Mouse (Mus musculus): ENCODE results near the gene Prss8. TPM values are rescaled to one million over a fixed set of nuclear protein-coding genes. Genes with fewer than 3 reads are reported as not detected.
"Not testable (repeated sequence)": the region's sequence is repeated elsewhere in the genome, so short reads cannot be mapped to it uniquely, and the experiment has no call there.

The Prss8 gene
- polyA plus RNA-seq, 1 experiment from 2014 or later = 1.9 TPM

DNA sequence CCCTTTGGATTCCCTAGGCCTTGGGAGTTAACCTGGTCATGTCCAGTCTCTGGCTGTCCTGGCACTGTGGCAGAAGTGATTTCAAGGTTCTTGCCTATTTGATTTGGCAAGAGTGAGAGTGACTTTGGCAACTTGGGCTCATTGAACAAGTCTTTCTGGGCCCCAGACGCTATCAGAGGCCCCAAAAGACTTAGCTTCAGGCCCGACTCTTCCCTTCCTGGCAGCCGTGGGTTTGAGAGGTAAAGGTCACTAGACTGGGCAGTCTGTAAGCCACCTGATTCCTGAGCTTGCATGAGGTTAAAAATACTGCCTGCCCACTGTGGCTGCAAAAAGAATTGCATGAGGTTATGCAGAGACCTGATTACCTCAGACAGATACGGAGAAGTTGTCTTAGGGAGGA, 21.2 kb downstream of the Prss8 start:
- Histone ChIP-seq H3K9me3 (replicated peaks) (no peaks in the 10 kb centered on the region), H3K4me1 (replicated peaks) (peaks cover 23% of the 10 kb centered on the region), H3K4me3 (no peak overlapping the region), H3K27ac (no peak overlapping the region), H3K36me3 (peaks cover 40% of the 10 kb centered on the region), H3K4me2 (no peak overlapping the region), H3K9ac (no peak overlapping the region), H3K27me3 (no peaks in the 10 kb centered on the region)
- no peak for ATAC-seq (replicated peaks; ENCODE audit: insufficient number of reproducible peaks, insufficient read depth, low FRiP score, low read depth)
- WGBS = 88% methylated on average over 4 of the region's 4 CpGs

GRCm38 (mm10) chr7:127907939-127908338, 22.0 kb downstream of the Prss8 start:
- no peaks in the 10 kb centered on the region for H3K9me3 ChIP-seq (replicated peaks)
- no peak overlapping the region for H3K9ac ChIP-seq
- H3K4me2 ChIP-seq = no peak overlapping the region
- 94% methylated on average over 12 of the region's 12 CpGs for WGBS
- H3K36me3 ChIP-seq = peaks cover 40% of the 10 kb centered on the region
- H3K4me3 ChIP-seq = no peak overlapping the region
- H3K27me3 ChIP-seq = no peaks in the 10 kb centered on the region
- no peak for ATAC-seq (replicated peaks; ENCODE audit: insufficient number of reproducible peaks, insufficient read depth, low FRiP score, low read depth)
- no peak overlapping the region for H3K27ac ChIP-seq
- H3K4me1 ChIP-seq (replicated peaks) = peaks cover 19% of the 10 kb centered on the region

DNA sequence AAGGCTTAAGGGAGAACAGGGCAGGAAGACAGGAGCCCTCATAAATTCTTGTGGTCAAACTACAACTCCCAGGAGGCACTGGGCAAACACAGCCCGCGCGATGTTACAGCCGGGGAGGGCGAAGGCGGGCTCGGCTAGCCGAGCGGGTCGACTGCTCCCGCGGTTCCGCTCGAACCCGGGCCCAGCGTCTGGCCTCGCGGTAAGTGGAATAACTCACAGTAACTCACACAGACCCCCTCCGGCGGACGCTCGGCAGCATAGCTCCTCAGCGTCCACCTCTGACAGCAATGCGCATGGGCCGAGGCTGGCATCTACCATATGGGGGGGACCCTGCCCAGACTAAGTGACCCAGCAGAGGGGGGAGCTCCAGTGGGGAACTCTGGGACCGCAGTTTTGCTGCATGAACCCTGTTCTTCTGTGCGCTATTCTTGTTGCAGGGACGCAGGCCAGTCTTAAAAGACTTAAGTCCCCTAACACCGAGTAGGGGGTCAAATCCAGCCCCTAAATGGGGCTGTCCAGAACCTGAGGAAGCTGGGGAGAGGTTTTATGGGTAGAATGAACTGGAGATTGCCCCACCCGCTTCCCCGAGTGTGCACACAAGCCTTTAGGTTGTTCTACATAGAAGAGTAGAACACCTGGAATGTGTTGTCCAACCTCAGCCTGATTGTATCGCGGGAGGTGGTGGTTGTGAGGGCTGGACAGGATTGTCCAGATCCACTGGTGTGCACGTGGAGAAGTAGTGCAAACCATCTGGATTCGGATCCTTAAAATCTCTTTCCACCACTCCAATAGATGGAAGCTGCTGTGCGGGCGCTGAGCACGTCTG, 25.7 kb downstream of the Prss8 start, which contains the start of gene Bckdk:
Bckdk (plus strand) TSS at position 112 of the 826 bp plus-strand sequence.
- H3K4me2 ChIP-seq = peak within 1 kb of the TSS; percentile 84
- peak within 1 kb of the TSS; percentile 91 for H3K9ac ChIP-seq
- WGBS = 6% methylated on average over 38 of the region's 38 CpGs
- peak within 1 kb of the TSS; percentile 86 for H3K27ac ChIP-seq
- no peaks in the 10 kb centered on the region for H3K27me3 ChIP-seq
- peaks cover 15% of the 10 kb centered on the region for H3K4me1 ChIP-seq (replicated peaks)
- peaks cover 36% of the 10 kb centered on the region for H3K36me3 ChIP-seq
- no peaks in the 10 kb centered on the region for H3K9me3 ChIP-seq (replicated peaks)
- ATAC-seq (replicated peaks; ENCODE audit: insufficient number of reproducible peaks, insufficient read depth, low FRiP score, low read depth) = peak; percentile 83
- H3K4me3 ChIP-seq = peak within 1 kb of the TSS; percentile 91

DNA sequence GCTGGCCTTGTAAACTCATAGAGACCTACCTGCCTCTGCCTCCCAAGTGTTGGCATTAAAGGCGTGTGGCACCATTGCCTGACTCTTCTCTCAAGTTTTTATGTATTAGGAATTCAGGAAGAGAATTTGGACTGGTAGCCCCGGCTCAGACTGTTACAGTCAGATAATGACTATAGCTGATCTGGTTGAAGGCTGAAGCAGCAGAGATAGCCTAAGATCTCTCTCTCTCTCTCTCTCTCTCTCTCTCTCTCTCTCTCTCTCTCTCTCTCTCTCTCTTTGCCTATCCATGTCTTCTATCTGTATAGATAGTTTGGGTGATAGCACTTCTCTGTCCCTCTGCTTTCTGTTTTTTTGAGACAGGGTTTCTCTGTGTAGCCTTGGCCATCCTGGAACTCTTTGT, 28.1 kb downstream of the Prss8 start:
- peaks cover 15% of the 10 kb centered on the region for H3K4me1 ChIP-seq (replicated peaks)
- H3K27me3 ChIP-seq = no peaks in the 10 kb centered on the region
- no peak for ATAC-seq (replicated peaks; ENCODE audit: insufficient number of reproducible peaks, insufficient read depth, low FRiP score, low read depth)
- no peak overlapping the region for H3K27ac ChIP-seq
- H3K9me3 ChIP-seq (replicated peaks) = no peaks in the 10 kb centered on the region
- no peak overlapping the region for H3K4me2 ChIP-seq
- no peak overlapping the region for H3K9ac ChIP-seq
- H3K4me3 ChIP-seq = no peak overlapping the region
- H3K36me3 ChIP-seq = peaks cover 11% of the 10 kb centered on the region
- 68% methylated on average over 2 of the region's 2 CpGs for WGBS

DNA sequence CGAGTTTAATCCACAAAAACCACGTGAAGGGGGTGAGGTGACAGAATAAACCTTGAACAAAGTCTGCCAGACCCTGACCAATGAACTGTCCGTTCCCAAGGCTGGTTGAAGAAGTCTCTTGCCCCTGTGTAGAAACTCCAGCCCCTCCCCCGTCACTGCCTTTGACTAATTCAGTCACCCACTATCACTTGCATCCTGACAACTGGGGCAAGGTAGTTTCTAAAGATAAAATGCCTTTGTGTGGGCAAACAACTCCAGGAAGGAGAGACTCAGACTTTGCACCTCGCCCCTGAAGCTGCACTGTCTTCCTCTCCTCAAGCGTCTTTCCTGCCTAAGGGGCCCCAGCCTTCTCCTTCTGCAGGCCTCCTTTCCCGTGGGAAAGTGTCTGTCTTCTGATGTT, 29.9 kb downstream of the Prss8 start:
- Histone ChIP-seq H3K36me3 (no peaks in the 10 kb centered on the region), H3K9me3 (replicated peaks) (no peaks in the 10 kb centered on the region), H3K4me2 (no peak overlapping the region), H3K4me1 (replicated peaks) (peaks cover 15% of the 10 kb centered on the region), H3K27ac (no peak overlapping the region), H3K4me3 (no peak overlapping the region), H3K9ac (no peak overlapping the region), H3K27me3 (no peaks in the 10 kb centered on the region)
- no peak for ATAC-seq (replicated peaks; ENCODE audit: insufficient number of reproducible peaks, insufficient read depth, low FRiP score, low read depth)
- 30% methylated on average over 7 of the region's 7 CpGs for WGBS

DNA sequence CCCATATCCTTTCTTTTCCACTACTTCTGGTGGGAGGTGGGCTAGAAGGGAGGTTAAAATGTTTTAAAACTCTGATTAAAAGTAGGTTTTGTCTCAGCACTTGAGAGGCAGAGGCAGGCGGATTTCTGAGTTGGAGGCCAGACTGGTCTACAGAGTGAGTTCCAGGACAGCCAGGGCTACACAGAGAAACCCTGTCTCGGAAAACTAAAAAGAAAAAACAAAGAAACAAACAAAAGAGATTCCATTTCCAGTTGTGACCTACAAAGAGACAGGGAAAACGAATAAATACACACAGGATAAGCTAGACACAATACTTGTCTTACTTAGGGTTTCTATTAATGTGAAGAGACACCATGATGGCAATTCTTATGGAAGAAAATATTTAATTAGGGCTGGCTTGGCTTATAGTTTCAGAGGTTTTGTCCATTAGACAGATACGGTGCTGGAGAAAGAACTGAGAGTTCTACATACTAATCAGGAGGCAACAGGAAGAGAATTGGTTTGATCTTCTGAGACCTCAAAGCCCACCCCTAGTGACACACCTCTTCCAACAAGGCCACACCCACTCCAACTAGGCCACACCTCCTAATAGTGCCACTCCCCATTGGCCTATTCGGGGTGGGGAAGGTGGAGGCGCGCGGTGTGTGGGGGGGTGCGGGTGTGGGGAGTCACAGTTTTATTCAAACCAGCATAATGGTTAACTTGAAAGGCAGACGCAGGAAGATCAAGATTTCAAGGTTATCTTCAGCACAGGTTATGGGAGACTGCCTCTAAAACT, 31.5 kb downstream of the Prss8 start:
- Histone ChIP-seq H3K36me3 (peaks cover 5% of the 10 kb centered on the region; the same call in 1 of the 2 replicates), H3K27me3 (no peaks in the 10 kb centered on the region), H3K4me3 (no peak overlapping the region), H3K27ac (no peak overlapping the region), H3K9me3 (replicated peaks) (no peaks in the 10 kb centered on the region), H3K4me2 (no peak overlapping the region), H3K9ac (no peak overlapping the region), H3K4me1 (replicated peaks) (peaks cover 17% of the 10 kb centered on the region)
- WGBS = 38% methylated on average over 10 of the region's 10 CpGs
- no peak for ATAC-seq (replicated peaks; ENCODE audit: insufficient number of reproducible peaks, insufficient read depth, low FRiP score, low read depth)

- Histone ChIP-seq H3K27ac (no peak overlapping the region), H3K36me3 (peaks cover 11% of the 10 kb centered on the region; the same call in 1 of the 2 replicates), H3K27me3 (no peaks in the 10 kb centered on the region), H3K4me2 (no peak overlapping the region), H3K9me3 (replicated peaks) (no peaks in the 10 kb centered on the region), H3K9ac (no peak overlapping the region), H3K4me3 (no peak overlapping the region), H3K4me1 (replicated peaks) (peaks cover 17% of the 10 kb centered on the region)
- ATAC-seq (replicated peaks; ENCODE audit: insufficient number of reproducible peaks, insufficient read depth, low FRiP score, low read depth) = no peak
- WGBS = 82% methylated on average over 7 of the region's 7 CpGs
Measured at GRCm38 (mm10) chr7:127897542-127897941, 32.4 kb downstream of the Prss8 start.

DNA sequence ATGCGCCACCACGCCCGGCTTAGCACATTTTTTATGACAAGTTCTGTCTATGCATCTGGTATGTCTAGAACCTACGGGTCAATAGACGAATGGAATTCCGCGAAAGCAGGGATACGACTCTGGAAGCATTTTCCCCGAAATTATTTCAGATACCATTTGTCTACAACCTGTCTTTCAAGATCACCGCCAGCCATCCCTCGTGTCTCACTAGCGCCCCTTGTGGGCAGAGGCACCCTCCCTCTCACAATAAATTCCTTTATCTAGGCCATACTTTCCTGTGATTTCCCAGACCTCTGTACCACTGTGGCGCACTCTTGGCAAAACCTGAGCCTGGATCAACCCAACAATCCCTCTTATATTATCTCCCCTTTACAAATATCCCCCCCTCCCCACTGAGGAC, 33.5 kb downstream of the Prss8 start:
- Histone ChIP-seq H3K9me3 (replicated peaks) (no peaks in the 10 kb centered on the region), H3K27me3 (no peaks in the 10 kb centered on the region), H3K27ac (no peak overlapping the region), H3K4me1 (replicated peaks) (peaks cover 17% of the 10 kb centered on the region), H3K4me2 (no peak overlapping the region), H3K4me3 (no peak overlapping the region), H3K9ac (no peak overlapping the region), H3K36me3 (peaks cover 11% of the 10 kb centered on the region; the same call in 1 of the 2 replicates)
- 61% methylated on average over 13 of the region's 13 CpGs for WGBS
- ATAC-seq (replicated peaks; ENCODE audit: insufficient number of reproducible peaks, insufficient read depth, low FRiP score, low read depth) = no peak

- peak overlapping the region; percentile 70 for H3K4me3 ChIP-seq
- ATAC-seq (replicated peaks; ENCODE audit: insufficient number of reproducible peaks, insufficient read depth, low FRiP score, low read depth); H3K9me3 ChIP-seq (replicated peaks); H3K27me3 ChIP-seq; H3K9ac ChIP-seq: not testable (repeated sequence)
- H3K36me3 ChIP-seq = peaks cover 11% of the 10 kb centered on the region; the same call in 1 of the 2 replicates
- H3K27ac ChIP-seq = peak overlapping the region; percentile 57
- peaks cover 17% of the 10 kb centered on the region for H3K4me1 ChIP-seq (replicated peaks)
- WGBS = 67% methylated on average over 7 of the region's 7 CpGs
- peak overlapping the region; percentile 88 for H3K4me2 ChIP-seq
Measured at GRCm38 (mm10) chr7:127895891-127896290, 34.0 kb downstream of the Prss8 start.

- under 1% methylated on average over 26 of the region's 26 CpGs for WGBS
- H3K4me3 ChIP-seq = peak within 1 kb of the TSS; percentile 70
- ATAC-seq (replicated peaks; ENCODE audit: insufficient number of reproducible peaks, insufficient read depth, low FRiP score, low read depth) = peak; percentile 98
- H3K9ac ChIP-seq = peak within 1 kb of the TSS; percentile 68
- peak within 1 kb of the TSS; percentile 88 for H3K4me2 ChIP-seq
- peaks cover 17% of the 10 kb centered on the region for H3K4me1 ChIP-seq (replicated peaks)
- no peaks in the 10 kb centered on the region for H3K27me3 ChIP-seq
- peak within 1 kb of the TSS; percentile 84 for H3K27ac ChIP-seq
- H3K9me3 ChIP-seq (replicated peaks) = no peaks in the 10 kb centered on the region
- H3K36me3 ChIP-seq = peaks cover 11% of the 10 kb centered on the region; the same call in 1 of the 2 replicates
Measured at GRCm38 (mm10) chr7:127895442-127895841, 34.5 kb downstream of the Prss8 start, which contains the start of the genes Gm21974 and Vkorc1. Gene Gm21974, minus strand, starts transcription at chr7:127895454. Gene Vkorc1, minus strand, starts transcription at chr7:127895617.

- WGBS = 67% methylated on average over 5 of the region's 5 CpGs
- peak overlapping the region; percentile 68 for H3K9ac ChIP-seq
- peak overlapping the region; percentile 70 for H3K4me3 ChIP-seq
- H3K4me1 ChIP-seq (replicated peaks) = peaks cover 14% of the 10 kb centered on the region
- H3K36me3 ChIP-seq = peaks cover 16% of the 10 kb centered on the region; the same call in 1 of the 2 replicates
- peak overlapping the region; percentile 88 for H3K4me2 ChIP-seq
- ATAC-seq (replicated peaks; ENCODE audit: insufficient number of reproducible peaks, insufficient read depth, low FRiP score, low read depth) = no peak
- H3K27me3 ChIP-seq = no peaks in the 10 kb centered on the region
- H3K27ac ChIP-seq = no peak overlapping the region; the same call in 1 of the 2 replicates
- H3K9me3 ChIP-seq (replicated peaks) = no peaks in the 10 kb centered on the region
Measured at GRCm38 (mm10) chr7:127894480-127894879, 35.4 kb downstream of the Prss8 start.
